Mouse (Mus musculus) MEL (cell line): ENCODE data around the gene Grip1.

Experiments
- CHD1 ChIP-seq: IDR thresholded peaks from 2 replicates; pipeline ENCODE4 v1.6.1; 2012; ENCODE audit warnings: low read depth, mild to moderate bottlenecking, inconsistent platforms, low read length, improper control_type of control experiment
- CTCF ChIP-seq, 3 experiments: IDR thresholded peaks in 2 of 3; conservative IDR thresholded peaks in 1 of 3; 2 replicates each; pipeline ENCODE4 v1.5.1; 2011 to 2012; ENCODE audit warnings: low read length in 3 of 3, low read depth in 2 of 3, mild to moderate bottlenecking in 2 of 3, improper control_type of control experiment in 1 of 3, inconsistent platforms in 1 of 3, mixed read lengths in 1 of 3, moderate library complexity in 1 of 3; ENCODE audit not compliant: control insufficient read depth in 1 of 3, insufficient read depth in 1 of 3, poor library complexity in 1 of 3, severe bottlenecking in 1 of 3
- GATA1 ChIP-seq: IDR thresholded peaks from 2 replicates; pipeline ENCODE4 v1.6.1; 2011; ENCODE audit warnings: low read depth, low read length, improper control_type of control experiment
- JUND ChIP-seq: IDR thresholded peaks from 2 replicates; pipeline ENCODE4 v1.6.1; 2011; ENCODE audit warnings: low read depth, mild to moderate bottlenecking, improper control_type of control experiment, low read length
- MAX ChIP-seq: IDR thresholded peaks from 2 replicates; pipeline ENCODE4 v1.6.1; 2011; ENCODE audit warnings: low read length, improper control_type of control experiment
- MYB ChIP-seq: IDR thresholded peaks from 2 replicates; pipeline ENCODE4 v1.6.1; 2011; ENCODE audit warnings: mild to moderate bottlenecking, low read depth, low read length, improper control_type of control experiment
- MYC ChIP-seq: IDR thresholded peaks from 2 replicates; pipeline ENCODE4 v1.6.1; 2011; ENCODE audit warnings: low read depth, mild to moderate bottlenecking, low read length, improper control_type of control experiment, moderate library complexity
- POLR2A ChIP-seq, 2 experiments: IDR thresholded peaks; 2 replicates each; pipeline ENCODE4 v1.6.1; 2011 to 2012; ENCODE audit warnings: low read length in 2 of 2, mild to moderate bottlenecking in 2 of 2, control low read depth in 1 of 2, improper control_type of control experiment in 1 of 2, low read depth in 1 of 2, moderate library complexity in 1 of 2; ENCODE audit not compliant: control insufficient read depth in 1 of 2, insufficient read depth in 1 of 2, poor library complexity in 1 of 2
- RCOR1 ChIP-seq: IDR thresholded peaks from 2 replicates; pipeline ENCODE4 v1.6.1; 2012; ENCODE audit warnings: low read depth, mild to moderate bottlenecking, inconsistent platforms, low read length, improper control_type of control experiment
- TBP ChIP-seq: IDR thresholded peaks from 2 replicates; pipeline ENCODE4 v1.8.0; 2011; ENCODE audit warnings: low read depth, low read length, improper control_type of control experiment
- TCF12 ChIP-seq: IDR thresholded peaks from 2 replicates; pipeline ENCODE4 v1.6.1; 2014; ENCODE audit warnings: low read depth, mild to moderate bottlenecking, inconsistent platforms, low read length, improper control_type of control experiment, moderate library complexity
- UBTF ChIP-seq: IDR thresholded peaks from 2 replicates; pipeline ENCODE4 v1.6.1; 2012; ENCODE audit warnings: low read depth, mild to moderate bottlenecking, inconsistent platforms, low read length, improper control_type of control experiment, moderate library complexity, borderline replicate concordance; ENCODE audit not compliant: insufficient read depth
- USF2 ChIP-seq, 2 experiments: IDR thresholded peaks; 2 replicates each; pipeline ENCODE4 v1.6.1; 2011 to 2012; ENCODE audit warnings: improper control_type of control experiment in 2 of 2, low read length in 2 of 2, borderline replicate concordance in 1 of 2, inconsistent platforms in 1 of 2, low read depth in 1 of 2, mild to moderate bottlenecking in 1 of 2; ENCODE audit not compliant: insufficient read depth in 1 of 2

- TF ChIP-seq CTCF (IDR thresholded peaks at IDR 0.05 in 2 of 3, conservative IDR thresholded peaks at IDR 0.05 in 1 of 3; ENCODE audit: control insufficient read depth in 1 of 3, insufficient read depth in 1 of 3, low read depth in 2 of 3, low read length in 3 of 3, poor library complexity in 1 of 3, severe bottlenecking in 1 of 3) (peak; percentile 85 to 90 (median 86)), TCF12 (no peak), POLR2A (IDR thresholded peaks at IDR 0.05; ENCODE audit: control insufficient read depth in 1 of 2, insufficient read depth in 1 of 2, low read depth in 1 of 2, low read length in 2 of 2, poor library complexity in 1 of 2) (no peak), USF2 (IDR thresholded peaks at IDR 0.05; ENCODE audit: borderline replicate concordance in 1 of 2, insufficient read depth in 1 of 2, low read depth in 1 of 2, low read length in 2 of 2) (no peak), JUND (no peak), MYC (no peak), TBP (no peak), GATA1 (no peak), UBTF (no peak), MAX (no peak), RCOR1 (no peak), MYB (no peak), CHD1 (no peak)
Observed at GRCm38 (mm10) chr10:120064424-120064823, 610.8 kb downstream of the Grip1 start.
